Mouse (Mus musculus) heart, adult 8-10 months (tissue): Measurements from ENCODE around the gene Slc18a2. TPM values are rescaled to one million over a fixed set of nuclear protein-coding genes. Genes with fewer than 3 reads are reported as not detected.

Source experiments
- DNase-seq: peaks from one replicate; pipeline ENCODE4 v3.0.0; 2022; ENCODE audit warnings: low spot score
- total RNA-seq, 4 experiments: library from RNA; stranded (reverse); gene quantifications; 2 replicates each; pipeline ENCODE4 v1.2.4; 2022

The Slc18a2 gene
- total RNA-seq, 4 experiments from 2014 or later = 0.69 to 0.97 (median 0.92) TPM

GRCm38 (mm10) chr19:59273190-59273589 is 12.5 kb downstream of the Slc18a2 start:
- no peak for DNase-seq

GRCm38 (mm10) chr19:59276354-59276753 is 15.7 kb downstream of the Slc18a2 start:
- no peak for DNase-seq

GRCm38 (mm10) chr19:59280841-59281240 is 20.1 kb downstream of the Slc18a2 start:
- no peak for DNase-seq

GRCm38 (mm10) chr19:59282001-59282400 is 21.3 kb downstream of the Slc18a2 start:
- no peak for DNase-seq

- DNase-seq = no peak
Observed at GRCm38 (mm10) chr19:59289042-59289441, 28.3 kb downstream of the Slc18a2 start.

- no peak for DNase-seq
Observed at GRCm38 (mm10) chr19:59289811-59290210, 29.1 kb downstream of the Slc18a2 start.

GRCm38 (mm10) chr19:59292183-59292839 is 31.6 kb downstream of the Slc18a2 start:
- no peak for DNase-seq

GRCm38 (mm10) chr19:59315308-59315707 is 54.6 kb downstream of the Slc18a2 start:
- DNase-seq = no peak

- DNase-seq = no peak
Observed at GRCm38 (mm10) chr19:59316571-59316970, 55.9 kb downstream of the Slc18a2 start.

GRCm38 (mm10) chr19:59321990-59322389 is 61.3 kb downstream of the Slc18a2 start, which contains the start of gene Rps12-ps3:
TSS of gene Rps12-ps3 (plus strand) at chr19:59322290.
- DNase-seq = no peak

GRCm38 (mm10) chr19:59330816-59331225 is 70.1 kb downstream of the Slc18a2 start:
- no peak for DNase-seq

- no peak for DNase-seq
Observed at GRCm38 (mm10) chr19:59336655-59337054, 76.0 kb downstream of the Slc18a2 start.

GRCm38 (mm10) chr19:59337872-59338681 is 77.4 kb downstream of the Slc18a2 start:
- no peak for DNase-seq

- DNase-seq = no peak
Observed at GRCm38 (mm10) chr19:59339908-59340307, 79.2 kb downstream of the Slc18a2 start.

GRCm38 (mm10) chr19:59342964-59343363 is 82.3 kb downstream of the Slc18a2 start:
- DNase-seq = no peak

GRCm38 (mm10) chr19:59344304-59344711 is 83.6 kb downstream of the Slc18a2 start:
- DNase-seq = no peak

- DNase-seq = peak; percentile 38
Observed at GRCm38 (mm10) chr19:59345081-59345657, 84.5 kb downstream of the Slc18a2 start.

Other genes starting within 250 kb of the Slc18a2 start
- gene Shtn1, start 184.8 kb upstream of the Slc18a2 start, total RNA-seq = 1 to 10 TPM; 2.1 to 3.4 (median 2.6) TPM
- not detected for gene Vax1, start 90.8 kb upstream of the Slc18a2 start, total RNA-seq
- gene Kcnk18, start 41.7 kb upstream of the Slc18a2 start, total RNA-seq = not detected
- gene Rps12-ps3, start 61.4 kb downstream of the Slc18a2 start, total RNA-seq = 100 to 1,000 TPM; 215 to 326 (median 253) TPM
- gene Pdzd8, start 84.9 kb downstream of the Slc18a2 start, total RNA-seq = 10 to 100 TPM; 21.7 to 23.3 (median 23.0) TPM
- gene Emx2, start 197.5 kb downstream of the Slc18a2 start, total RNA-seq = not detected